Mouse (Mus musculus) forebrain, embryonic 13.5 days (tissue): ENCODE results near the gene BC048403. TPM values are rescaled to one million over a fixed set of nuclear protein-coding genes. Genes with fewer than 3 reads are reported as not detected.

Experiments used
- ATAC-seq: fragments of 200-750 bp; cut with Nextera tagmentation; 2 replicates; pipeline ENCODE4 v1.8.0; 2017
- H3K27ac ChIP-seq: fragments of 300-500 bp; sonication (generic); 2 replicates; pipeline ENCODE4 v1.5.1; 2015; ENCODE audit warnings: inconsistent platforms, mild to moderate bottlenecking, moderate library complexity
- H3K27me3 ChIP-seq: fragments of 300-500 bp; sonication (generic); 2 replicates; pipeline ENCODE4 v1.6.1; 2015; ENCODE audit warnings: mild to moderate bottlenecking, inconsistent platforms
- H3K36me3 ChIP-seq: fragments of 300-500 bp; sonication (generic); 2 replicates; pipeline ENCODE4 v1.6.1; 2015; ENCODE audit warnings: mild to moderate bottlenecking, inconsistent platforms; ENCODE audit not compliant: poor library complexity, severe bottlenecking
- H3K4me1 ChIP-seq: fragments of 300-500 bp; sonication (generic); 2 replicates; pipeline ENCODE4 v1.6.1; 2015; ENCODE audit warnings: inconsistent platforms
- H3K4me2 ChIP-seq: fragments of 300-500 bp; sonication (generic); 2 replicates; pipeline ENCODE4 v1.6.1; 2015; ENCODE audit warnings: inconsistent platforms, mild to moderate bottlenecking, moderate library complexity
- H3K4me3 ChIP-seq: fragments of 300-500 bp; sonication (generic); 2 replicates; pipeline ENCODE4 v1.5.1; 2015; ENCODE audit warnings: mild to moderate bottlenecking, inconsistent platforms
- H3K9ac ChIP-seq: fragments of 300-500 bp; sonication (generic); 2 replicates; pipeline ENCODE4 v1.6.1; 2015; ENCODE audit warnings: mild to moderate bottlenecking, inconsistent platforms
- H3K9me3 ChIP-seq: fragments of 300-500 bp; sonication (generic); replicated peaks from 2 replicates; pipeline ENCODE4 v1.6.1; 2016; ENCODE audit warnings: inconsistent platforms
- WGBS: fragments of 180-500 bp; shearing (Covaris S2); methylation state at CpG from one replicate; pipeline ENCODE4 v1.1.7; 2015; 5-methylcytosine and 5-hydroxymethylcytosine counted together
- polyA plus RNA-seq: library from polyadenylated mRNA; unstranded; fragments of >200 nt; fragmentation: Nextera tagmentation; extraction: Ambion mirVana; gene quantifications from 2 replicates; pipeline ENCODE4 v1.2.1, GENCODE M21; 2015

BC048403 gene
- polyA plus RNA-seq, 1 experiment from 2014 or later = 1.7 TPM

GRCm38 (mm10) chr10:121792661-121793060, 52.9 kb downstream of the BC048403 start:
- no peak overlapping the region for H3K9ac ChIP-seq
- no peaks in the 10 kb centered on the region for H3K9me3 ChIP-seq
- H3K4me3 ChIP-seq = no peak overlapping the region
- WGBS = 87% methylated on average over 17 of the region's 17 CpGs
- peaks cover 13% of the 10 kb centered on the region for H3K4me1 ChIP-seq
- no peak overlapping the region for H3K27ac ChIP-seq
- H3K36me3 ChIP-seq = peaks cover 42% of the 10 kb centered on the region
- ATAC-seq = no peak
- no peak overlapping the region for H3K4me2 ChIP-seq
- H3K27me3 ChIP-seq = no peaks in the 10 kb centered on the region

GRCm38 (mm10) chr10:121794486-121794885, 54.7 kb downstream of the BC048403 start:
- H3K4me1 ChIP-seq = peaks cover 12% of the 10 kb centered on the region
- WGBS = 93% methylated on average over 12 of the region's 12 CpGs
- no peaks in the 10 kb centered on the region for H3K27me3 ChIP-seq
- H3K9ac ChIP-seq = no peak overlapping the region
- peaks cover 45% of the 10 kb centered on the region for H3K36me3 ChIP-seq
- no peak overlapping the region for H3K4me3 ChIP-seq
- no peak for ATAC-seq
- H3K4me2 ChIP-seq = no peak overlapping the region
- no peak overlapping the region for H3K27ac ChIP-seq
- H3K9me3 ChIP-seq = no peaks in the 10 kb centered on the region

- 79% methylated on average over 8 of the region's 8 CpGs for WGBS
- peaks cover 58% of the 10 kb centered on the region for H3K36me3 ChIP-seq
- H3K27ac ChIP-seq = no peak overlapping the region
- H3K9ac ChIP-seq = no peak overlapping the region
- no peak overlapping the region for H3K4me3 ChIP-seq
- H3K9me3 ChIP-seq = no peaks in the 10 kb centered on the region
- H3K4me2 ChIP-seq = no peak overlapping the region
- no peak for ATAC-seq
- no peaks in the 10 kb centered on the region for H3K27me3 ChIP-seq
- H3K4me1 ChIP-seq = no peaks in the 10 kb centered on the region
Observed at GRCm38 (mm10) chr10:121796027-121796802, 56.5 kb downstream of the BC048403 start.

DNA sequence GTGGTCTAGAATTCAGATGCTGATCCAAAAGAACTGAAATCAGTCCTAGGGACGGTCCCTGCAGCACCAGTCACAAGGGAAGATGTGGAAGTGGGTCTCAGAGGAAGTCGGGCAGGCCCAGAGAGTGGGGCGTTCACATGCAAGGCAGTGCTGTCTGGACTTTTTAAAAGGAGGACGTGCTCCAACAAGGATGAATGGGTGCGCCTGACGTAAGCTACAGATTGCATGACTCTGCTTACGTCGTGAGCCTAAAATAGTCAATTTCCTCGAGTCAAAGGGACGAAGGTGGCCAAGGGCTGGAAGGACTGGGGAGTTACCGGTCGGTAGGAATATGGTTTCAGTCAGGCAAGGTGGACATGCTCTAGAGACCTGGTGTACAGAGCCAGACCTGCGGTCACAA, 60.3 kb downstream of the BC048403 start:
- H3K27ac ChIP-seq = no peak overlapping the region
- H3K4me2 ChIP-seq = no peak overlapping the region
- H3K27me3 ChIP-seq = no peaks in the 10 kb centered on the region
- ATAC-seq = no peak
- H3K4me1 ChIP-seq = no peaks in the 10 kb centered on the region
- H3K9me3 ChIP-seq = no peaks in the 10 kb centered on the region
- peaks cover 56% of the 10 kb centered on the region for H3K36me3 ChIP-seq
- no peak overlapping the region for H3K9ac ChIP-seq
- 94% methylated on average over 13 of the region's 13 CpGs for WGBS
- no peak overlapping the region for H3K4me3 ChIP-seq

Other genes with a start within 250 kb of the BC048403 start
- 31.7 and 37.1 TPM in 2 replicates for gene Tbk1, start 153.2 kb upstream of the BC048403 start, polyA plus RNA-seq
- 37.9 and 38.3 TPM in 2 replicates for gene Xpot, start 113.6 kb upstream of the BC048403 start, polyA plus RNA-seq
- 0.11 TPM in 1 of 2 replicates, not detected in the other for gene D930020B18Rik, start 98.3 kb upstream of the BC048403 start, polyA plus RNA-seq